Mouse (Mus musculus): Measurements from ENCODE around the gene Kif16b. TPM values are rescaled to one million over a fixed set of nuclear protein-coding genes. Genes with fewer than 3 reads are reported as not detected.

Kif16b gene
- total RNA-seq (2021): 1 to 10 TPM; 9.2 to 9.5 TPM

- peak; percentile 85 to 93 for DNase-seq (ENCODE audit: extremely low spot score in 1 of 2, low spot score in 2 of 2)
- intact Hi-C loops (cut with DNase I): no loop called here
Observed at GRCm38 (mm10) chr2:142900862-142901805, at the start of gene Kif16b. Gene Kif16b, minus strand, starts transcription at chr2:142901531.

GRCm38 (mm10) chr2:142940899-142941642 lies 39.7 kb upstream of the Kif16b start:
- intact Hi-C loops (cut with DNase I): no loop called here
- DNase-seq (ENCODE audit: extremely low spot score in 1 of 2, low spot score in 2 of 2): peak in 1 of 2 experiments; percentile 13

- no peak for DNase-seq (ENCODE audit: extremely low spot score in 1 of 2, low spot score in 2 of 2)
- intact Hi-C loops (cut with DNase I): no loop called here
Observed at GRCm38 (mm10) chr2:142930445-142930844, 29.1 kb upstream of the Kif16b start.

DNA sequence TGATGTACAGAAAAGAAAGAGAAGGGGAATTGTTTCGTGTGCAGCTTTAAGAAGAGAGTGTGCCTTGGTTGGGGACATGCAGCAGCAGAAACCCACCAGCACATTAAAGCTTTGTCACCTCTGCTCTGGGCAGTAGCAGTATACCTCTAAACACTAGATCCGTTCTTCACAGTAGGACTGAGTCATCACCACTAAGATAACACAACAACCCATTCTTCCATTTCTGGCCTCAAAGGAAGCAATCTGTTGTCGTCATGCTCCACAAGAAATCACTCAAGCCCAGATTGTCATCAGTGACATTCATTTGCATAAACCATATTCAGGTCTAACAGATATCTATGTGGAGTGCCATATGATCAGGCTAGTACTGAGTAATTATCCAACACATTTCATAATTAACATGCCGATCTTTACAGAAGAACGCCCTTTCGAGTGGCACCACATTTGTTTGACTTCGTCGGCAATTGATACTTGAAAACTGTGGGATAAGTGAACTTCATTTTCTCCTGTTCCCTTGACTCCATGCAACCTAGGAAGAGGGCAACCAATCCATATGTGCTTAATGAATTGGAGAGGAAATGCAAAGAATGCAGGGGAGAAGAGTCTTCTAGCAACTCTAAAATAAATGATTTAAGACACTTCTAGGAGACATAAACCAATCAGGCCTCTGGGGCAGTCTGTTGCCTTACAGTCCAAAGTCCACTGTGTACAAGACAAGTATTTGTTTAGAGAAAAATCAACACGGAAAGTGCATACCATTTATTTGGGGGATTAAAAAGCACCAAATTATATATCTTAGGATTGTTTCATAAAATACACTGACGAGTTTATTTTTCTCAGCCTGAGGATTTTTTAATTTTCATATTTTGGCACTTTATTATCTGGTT lies 28.1 kb upstream of the Kif16b start:
- intact Hi-C loops (cut with DNase I): no loop called here

DNA sequence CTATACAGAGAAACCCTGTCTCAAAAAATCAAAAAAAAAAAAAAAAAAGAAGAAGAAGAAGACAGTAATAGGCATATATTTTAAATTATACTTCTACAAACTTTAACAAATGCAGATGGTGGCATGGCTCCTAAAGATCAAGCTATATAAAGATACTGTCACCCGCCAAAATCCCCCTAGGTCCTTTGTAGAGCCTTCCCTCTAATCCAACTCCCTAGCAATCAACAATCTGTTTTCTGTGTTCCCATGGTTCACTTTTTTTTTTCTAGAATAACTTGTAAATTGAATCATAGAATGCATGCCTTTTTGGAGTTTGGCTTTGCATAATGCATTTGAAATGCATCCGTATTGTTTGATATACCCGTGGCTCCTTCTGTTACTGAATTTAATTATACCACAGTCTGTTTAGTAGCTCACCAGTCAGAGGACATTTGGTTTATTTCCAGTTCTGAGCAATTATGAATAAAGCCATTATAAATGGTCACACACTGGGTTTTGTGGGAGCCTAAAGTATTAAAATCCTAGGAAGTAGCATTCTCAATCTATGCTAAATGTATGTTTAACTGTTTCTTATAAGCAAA lies 9.6 kb upstream of the Kif16b start:
- no peak for DNase-seq (ENCODE audit: extremely low spot score in 1 of 2, low spot score in 2 of 2)

More for the DNA sequence above, 28.1 kb upstream of the Kif16b start:
- DNase-seq (ENCODE audit: extremely low spot score in 1 of 2, low spot score in 2 of 2): no peak

DNA sequence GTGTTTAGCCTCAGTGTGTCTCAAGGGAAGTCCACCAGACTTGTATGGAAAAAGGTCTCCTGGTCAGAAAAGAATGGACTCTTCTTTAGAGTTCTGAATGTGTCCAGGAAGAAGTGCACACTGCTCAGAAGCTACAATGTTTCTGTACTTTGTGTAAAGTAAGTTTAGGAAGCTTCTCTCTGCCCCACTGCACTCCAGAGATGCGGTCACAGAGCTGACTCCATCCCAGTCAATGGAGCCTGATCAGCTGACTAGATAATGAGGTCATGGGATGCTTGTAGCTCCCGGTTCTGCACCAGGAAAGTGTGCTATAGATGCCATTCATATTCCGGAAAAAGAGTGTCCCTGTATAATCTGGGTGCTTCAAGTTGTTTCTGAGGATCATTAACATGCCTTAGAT lies 7.9 kb upstream of the Kif16b start:
- no peak for DNase-seq (ENCODE audit: extremely low spot score in 1 of 2, low spot score in 2 of 2)
- intact Hi-C loops (cut with DNase I): no loop called here

More for the DNA sequence above, 9.6 kb upstream of the Kif16b start:
- intact Hi-C loops (cut with DNase I): no loop called here

DNA sequence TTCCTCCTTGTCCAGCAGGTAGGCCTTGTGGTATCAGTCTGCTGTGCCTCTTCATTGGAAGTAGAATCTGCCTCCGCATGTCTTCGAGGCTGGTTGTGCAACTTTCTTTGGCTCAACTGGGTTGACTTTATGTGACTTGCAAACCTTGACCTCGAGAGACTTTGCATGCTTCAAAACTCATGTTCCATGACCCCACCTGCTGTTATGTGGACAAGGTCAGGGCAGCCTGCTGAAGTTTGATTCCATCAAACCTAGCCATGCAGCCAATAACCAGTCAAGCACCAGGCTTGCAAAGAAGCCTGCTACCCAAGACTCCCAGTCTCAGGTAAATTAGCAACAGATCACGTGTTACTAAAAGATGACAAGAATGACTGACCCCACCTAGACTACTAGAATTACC lies 5.7 kb upstream of the Kif16b start:
- intact Hi-C loops (cut with DNase I): no loop called here
- no peak for DNase-seq (ENCODE audit: extremely low spot score in 1 of 2, low spot score in 2 of 2)

DNA sequence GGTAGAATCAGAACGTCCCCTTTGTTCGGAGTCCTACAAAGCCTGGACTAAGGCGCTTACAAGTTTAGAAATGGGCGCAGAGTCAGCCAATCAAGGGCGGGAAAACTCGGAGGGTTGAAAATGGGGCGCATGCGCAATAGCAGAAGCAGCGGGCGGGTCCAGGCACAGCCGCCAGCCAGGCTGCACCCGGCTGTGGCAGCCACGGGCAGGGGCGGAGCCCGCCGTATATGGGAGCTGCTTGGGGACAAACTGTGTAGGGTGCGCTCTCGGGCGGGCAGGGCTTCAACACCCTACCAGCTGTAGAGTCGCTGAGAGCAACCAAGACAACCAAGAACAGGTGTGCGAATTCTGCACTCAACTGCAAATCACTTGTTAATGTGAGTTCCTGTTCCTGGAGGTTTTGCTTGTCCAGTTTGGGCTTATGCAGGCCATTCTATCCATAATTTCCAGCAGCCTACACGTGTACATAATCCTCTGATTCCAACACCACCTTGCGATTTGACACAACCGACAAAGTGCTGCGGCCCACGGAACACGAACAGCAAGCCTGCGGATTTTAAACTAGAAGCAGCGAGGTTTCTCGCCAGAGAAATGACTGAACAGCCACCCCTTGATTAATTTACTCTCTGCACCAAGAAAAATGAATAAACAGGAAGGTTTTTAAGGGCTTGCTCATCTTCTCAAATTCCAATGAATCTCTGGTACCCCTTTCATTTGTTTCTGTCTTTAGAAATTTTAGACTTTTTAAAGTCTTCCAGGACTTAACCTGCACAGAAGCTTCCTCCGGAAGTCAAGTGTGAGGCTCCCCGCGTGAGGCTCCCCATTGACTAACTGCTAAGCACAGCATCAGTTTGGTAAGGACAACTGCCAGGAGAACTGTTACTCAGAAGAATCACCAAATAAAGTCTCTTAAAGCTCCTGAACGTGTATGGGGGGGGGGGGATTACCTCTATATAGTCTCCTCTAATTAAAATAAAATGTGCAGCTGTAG lies 1.9 kb upstream of the Kif16b start:
- intact Hi-C loops (cut with DNase I): no loop called here
- DNase-seq (ENCODE audit: extremely low spot score in 1 of 2, low spot score in 2 of 2): peak; percentile 92 to 95

- DNase-seq (ENCODE audit: extremely low spot score in 1 of 2, low spot score in 2 of 2): no peak
- intact Hi-C loops (cut with DNase I): no loop called here
Observed at GRCm38 (mm10) chr2:142900120-142900861, 1.0 kb downstream of the Kif16b start.

GRCm38 (mm10) chr2:142893780-142894179 lies 7.6 kb downstream of the Kif16b start:
- DNase-seq (ENCODE audit: extremely low spot score in 1 of 2, low spot score in 2 of 2): no peak
- intact Hi-C loops (cut with DNase I): no loop called here

- intact Hi-C loops (cut with DNase I): no loop called here
- no peak for DNase-seq (ENCODE audit: extremely low spot score in 1 of 2, low spot score in 2 of 2)
Observed at GRCm38 (mm10) chr2:142891283-142891682, 10.0 kb downstream of the Kif16b start.

DNA sequence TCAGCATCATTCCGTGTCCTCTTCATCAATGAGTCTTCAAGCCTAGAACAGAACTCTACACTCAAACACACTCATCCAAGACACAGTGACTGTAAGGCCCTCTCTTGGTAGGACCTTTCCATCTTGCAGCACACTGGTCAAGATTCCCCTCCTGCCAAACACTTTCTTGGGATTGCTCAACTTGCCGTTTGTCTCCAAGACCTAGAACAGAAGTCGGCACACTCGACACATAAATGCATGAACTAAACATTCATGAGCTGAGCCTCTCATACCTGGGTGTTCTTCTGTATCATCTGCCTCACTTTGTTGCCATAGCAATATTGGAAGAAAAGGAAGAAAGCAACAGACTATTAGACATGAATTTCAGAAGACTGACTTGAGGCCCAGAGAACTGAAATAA lies 16.9 kb downstream of the Kif16b start:
- intact Hi-C loops (cut with DNase I): no loop called here
- no peak for DNase-seq (ENCODE audit: extremely low spot score in 1 of 2, low spot score in 2 of 2)

- intact Hi-C loops (cut with DNase I): no loop called here
- no peak for DNase-seq (ENCODE audit: extremely low spot score in 1 of 2, low spot score in 2 of 2)
Observed at GRCm38 (mm10) chr2:142883625-142883994, 17.7 kb downstream of the Kif16b start.

DNA sequence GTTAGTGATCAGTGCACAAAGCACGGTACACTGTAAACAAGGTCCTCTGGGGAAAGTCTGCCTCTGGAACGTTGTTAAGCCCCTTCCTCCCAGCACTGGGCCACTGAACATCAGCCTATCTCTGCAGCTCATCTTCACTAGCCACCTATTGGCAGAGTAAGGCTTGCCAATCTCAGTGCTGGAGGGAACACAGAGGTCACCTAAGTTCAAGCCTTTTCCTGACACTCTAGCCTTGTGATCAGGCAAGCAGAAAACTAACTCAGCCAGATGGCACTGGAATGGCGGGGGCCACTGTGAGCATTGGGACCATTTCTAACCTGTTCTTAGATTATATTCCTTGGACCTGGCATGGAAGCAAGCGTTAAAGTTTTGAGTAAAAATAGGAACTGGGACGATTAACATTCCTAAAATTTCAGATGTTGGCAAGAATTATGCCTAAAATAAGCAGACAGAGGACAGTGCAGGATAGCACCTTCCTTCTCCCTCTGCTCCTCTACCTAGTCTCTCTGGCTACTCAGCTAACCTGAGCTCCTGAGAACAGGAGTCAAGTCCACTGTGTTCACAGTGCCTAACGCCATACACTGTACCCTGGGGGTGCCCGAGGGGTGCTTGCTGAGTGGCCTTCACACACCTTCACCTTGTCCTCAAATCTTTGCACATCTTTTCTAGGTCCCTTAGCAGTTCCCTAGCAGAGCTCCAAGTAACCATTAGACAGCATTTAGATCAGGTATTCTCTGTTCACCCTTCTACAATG lies 18.3 kb downstream of the Kif16b start:
- intact Hi-C loops (cut with DNase I): no loop called here
- no peak for DNase-seq (ENCODE audit: extremely low spot score in 1 of 2, low spot score in 2 of 2)

DNA sequence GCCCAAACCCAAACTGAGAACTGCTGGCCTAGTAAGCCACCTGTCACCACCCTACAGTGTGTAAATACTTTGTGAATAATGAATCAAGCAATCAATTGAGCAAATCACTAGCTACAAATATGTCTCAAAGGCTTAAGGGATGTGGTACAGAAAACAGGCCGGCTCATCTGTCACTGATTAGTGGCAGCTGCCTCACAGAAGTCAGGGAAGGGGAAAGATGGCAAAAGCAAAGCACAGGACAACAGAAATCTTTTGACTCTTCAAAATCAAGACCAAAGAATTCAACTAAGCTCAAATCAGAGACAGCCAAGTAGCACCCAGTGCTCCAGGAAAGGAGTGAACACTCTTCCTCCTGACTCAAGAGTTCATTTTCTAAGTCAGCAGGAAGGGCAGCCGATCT lies 18.9 kb downstream of the Kif16b start:
- no peak for DNase-seq (ENCODE audit: extremely low spot score in 1 of 2, low spot score in 2 of 2)
- intact Hi-C loops (cut with DNase I): no loop called here

- DNase-seq (ENCODE audit: extremely low spot score in 1 of 2, low spot score in 2 of 2): no peak
- intact Hi-C loops (cut with DNase I): no loop called here
Observed at GRCm38 (mm10) chr2:142881177-142881576, 20.2 kb downstream of the Kif16b start.
